Mouse (Mus musculus): ENCODE results near the gene Cfap45. TPM values are rescaled to one million over a fixed set of nuclear protein-coding genes. Genes with fewer than 3 reads are reported as not detected.

The Cfap45 gene
- total RNA-seq, 2 experiments from 2014 or later: 3.6 to 3.7 TPM

DNA sequence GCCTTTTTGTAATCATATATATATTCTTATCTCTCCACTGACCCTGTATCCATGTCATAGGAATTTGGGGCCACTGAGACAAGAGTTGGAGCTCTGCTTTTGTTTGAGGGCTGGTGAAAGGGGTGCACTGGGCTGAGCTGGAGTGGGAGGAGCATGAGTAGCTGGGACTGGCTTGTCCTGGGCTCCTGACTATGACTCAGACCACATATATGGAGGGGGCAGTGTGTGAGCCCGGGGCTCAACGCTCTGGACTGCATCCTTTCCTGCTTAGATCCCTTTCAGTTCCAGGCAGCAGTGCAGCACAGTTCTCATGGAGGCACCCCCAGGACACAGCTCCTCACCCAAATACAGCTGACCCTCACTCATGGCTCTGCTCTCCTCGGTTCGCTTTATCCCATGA lies 25.5 kb downstream of the Cfap45 start:
- DNase-seq (ENCODE audit: low spot score in 2 of 2): no peak
- intact Hi-C loops (cut with DNase I): no loop called here

DNA sequence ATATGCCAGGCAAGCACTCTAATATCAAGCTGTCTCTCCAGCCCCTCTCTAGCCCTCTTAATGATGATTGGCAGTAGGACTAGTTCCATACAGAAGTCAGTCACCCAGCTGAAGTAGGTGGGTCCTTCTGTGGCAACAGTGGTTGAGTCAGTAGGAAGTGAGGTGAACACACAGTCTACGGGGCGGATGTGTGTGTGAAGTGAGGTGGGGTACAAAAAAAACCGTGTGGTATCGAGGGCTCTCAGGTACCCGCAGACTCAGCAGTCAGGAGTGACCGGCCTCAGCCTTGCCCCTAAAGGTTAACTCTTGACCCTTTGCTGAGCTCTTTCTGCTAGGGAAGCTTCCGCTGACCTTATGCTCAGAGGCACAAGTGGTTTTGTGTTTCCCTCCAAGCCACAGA lies 27.9 kb downstream of the Cfap45 start:
- intact Hi-C loops (cut with DNase I): no loop called here
- no peak for DNase-seq (ENCODE audit: low spot score in 2 of 2)

DNA sequence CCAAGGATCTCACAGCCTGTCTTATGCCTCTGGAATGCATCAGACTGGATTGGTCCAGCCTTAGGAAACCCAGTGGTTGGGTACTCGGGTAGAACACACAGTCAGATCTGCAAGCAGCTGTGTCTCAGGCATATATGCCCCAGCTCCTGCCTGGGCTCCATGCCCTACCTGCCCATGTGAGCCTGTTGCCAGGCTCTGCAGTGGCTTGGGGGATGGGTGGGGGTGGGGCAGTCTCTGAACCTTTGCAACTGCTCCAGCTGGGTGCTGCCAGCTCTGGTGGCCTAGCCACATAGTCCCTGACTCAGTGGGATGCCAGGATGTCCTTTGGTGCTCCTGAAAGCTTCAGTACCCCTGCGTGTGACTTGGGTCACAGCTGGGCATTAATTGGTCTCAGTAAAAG lies 28.7 kb downstream of the Cfap45 start:
- intact Hi-C loops (cut with DNase I): no loop called here
- no peak for DNase-seq (ENCODE audit: low spot score in 2 of 2)

DNA sequence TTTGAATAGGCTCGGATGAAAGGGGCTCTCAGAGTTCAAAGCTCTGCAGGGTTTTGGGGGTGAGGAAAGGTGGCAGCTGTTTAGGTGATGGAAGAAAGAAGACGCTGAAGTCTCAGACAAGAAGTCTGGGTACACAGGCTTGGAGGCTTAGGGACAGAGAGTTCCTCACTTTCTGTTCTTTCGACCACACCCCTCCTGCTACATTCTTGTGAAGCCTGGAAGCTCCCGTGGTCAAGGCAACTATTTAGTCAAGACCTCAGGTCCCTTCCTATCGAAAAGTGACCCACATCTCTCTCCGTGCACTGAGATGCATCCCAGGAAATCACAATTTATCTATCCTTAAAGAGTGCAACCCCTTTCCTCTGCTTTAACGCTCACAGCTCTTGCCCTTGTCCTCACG lies 29.1 kb downstream of the Cfap45 start:
- no peak for DNase-seq (ENCODE audit: low spot score in 2 of 2)
- intact Hi-C loops (cut with DNase I): no loop called here

DNA sequence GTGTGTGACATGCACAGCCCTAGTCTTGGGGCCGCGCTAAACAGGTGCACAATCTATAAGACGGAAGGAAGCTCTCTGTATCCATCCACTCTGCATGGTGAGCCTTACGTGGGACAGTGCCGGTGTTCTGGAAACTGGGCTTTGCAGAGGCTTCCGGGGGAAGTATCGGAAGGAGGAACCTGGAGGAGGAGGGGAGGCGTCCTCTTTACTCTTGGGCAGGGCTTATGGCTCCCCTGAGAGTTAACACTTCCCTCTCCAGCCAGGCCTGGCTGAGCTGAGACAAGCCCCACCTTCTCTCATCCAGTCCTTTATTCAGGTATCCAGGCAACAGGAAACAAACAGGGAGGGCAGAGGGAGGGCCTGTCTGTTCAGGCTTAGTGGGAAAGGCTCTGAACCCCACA lies 29.9 kb downstream of the Cfap45 start:
- intact Hi-C loops (cut with DNase I): no loop called here

DNA sequence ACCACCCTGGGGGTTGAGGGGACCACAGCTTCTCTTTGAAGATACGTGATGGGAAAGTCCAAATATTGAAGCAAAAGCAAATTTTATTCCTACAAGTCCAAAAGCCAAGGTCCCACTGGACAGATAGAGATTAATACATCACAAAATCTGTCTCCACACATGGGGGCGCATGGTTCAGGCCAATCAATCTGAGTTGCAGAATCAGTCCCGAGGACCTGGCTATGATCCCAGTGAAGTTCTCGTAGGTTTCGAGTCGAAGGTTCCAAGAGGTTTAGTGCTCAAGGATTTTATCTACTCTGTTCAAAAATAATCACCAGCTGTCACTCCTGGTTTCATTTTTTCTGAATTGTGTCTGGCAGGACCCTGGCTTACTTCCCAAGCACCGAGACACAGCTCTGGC lies 30.4 kb downstream of the Cfap45 start:
- DNase-seq (ENCODE audit: low spot score in 2 of 2): no peak
- intact Hi-C loops (cut with DNase I): no loop called here

More for the DNA sequence above, 29.9 kb downstream of the Cfap45 start:
- peak; percentile 52 to 64 for DNase-seq (ENCODE audit: low spot score in 2 of 2)

DNA sequence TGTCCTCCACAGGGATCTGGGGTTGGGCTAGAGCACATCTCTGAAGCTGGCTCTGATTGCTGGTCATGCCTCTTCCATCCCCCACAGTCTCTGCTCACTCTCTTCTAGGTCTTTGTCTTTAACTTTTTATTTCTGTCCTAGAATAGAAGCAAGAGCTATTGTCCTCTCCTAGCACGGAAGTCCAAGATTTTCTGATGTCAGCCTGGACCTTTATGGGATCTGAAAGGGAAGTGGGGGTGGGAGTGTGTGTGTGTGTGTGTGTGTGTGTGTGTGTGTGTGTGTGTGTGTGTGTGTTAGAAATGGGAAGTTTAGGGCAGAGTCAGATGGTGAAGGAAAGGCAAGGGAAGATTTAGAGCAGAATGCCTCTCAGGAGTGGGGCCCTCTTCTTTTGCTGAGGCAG lies 32.0 kb downstream of the Cfap45 start:
- DNase-seq (ENCODE audit: low spot score in 2 of 2): no peak
- intact Hi-C loops (cut with DNase I): no loop called here

DNA sequence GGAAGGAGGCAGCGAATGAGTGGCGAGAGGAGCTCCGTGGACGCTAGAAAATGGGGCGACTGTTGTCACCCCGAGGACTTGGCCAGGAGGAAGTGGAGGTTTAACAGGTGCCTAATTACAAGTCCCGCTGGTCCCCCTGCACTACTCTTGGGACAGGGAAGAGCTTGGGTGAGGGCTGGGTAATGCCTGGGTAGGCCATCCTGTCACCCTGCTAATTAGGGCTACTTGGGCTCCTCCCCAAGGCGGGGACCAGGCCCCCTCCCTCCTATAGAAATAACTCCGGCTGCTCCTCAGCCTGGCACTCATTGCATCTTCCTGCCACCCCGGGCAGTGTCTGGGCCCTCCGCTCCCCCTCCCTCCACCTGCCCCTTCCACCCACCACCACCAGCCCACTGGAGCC lies 35.0 kb downstream of the Cfap45 start, which contains the start of gene Vsig8:
Gene Vsig8, plus strand, starts transcription at position 301 of the 400 bp plus-strand sequence.
- DNase-seq (ENCODE audit: low spot score in 2 of 2): no peak
- intact Hi-C loops (cut with DNase I): no loop called here

DNA sequence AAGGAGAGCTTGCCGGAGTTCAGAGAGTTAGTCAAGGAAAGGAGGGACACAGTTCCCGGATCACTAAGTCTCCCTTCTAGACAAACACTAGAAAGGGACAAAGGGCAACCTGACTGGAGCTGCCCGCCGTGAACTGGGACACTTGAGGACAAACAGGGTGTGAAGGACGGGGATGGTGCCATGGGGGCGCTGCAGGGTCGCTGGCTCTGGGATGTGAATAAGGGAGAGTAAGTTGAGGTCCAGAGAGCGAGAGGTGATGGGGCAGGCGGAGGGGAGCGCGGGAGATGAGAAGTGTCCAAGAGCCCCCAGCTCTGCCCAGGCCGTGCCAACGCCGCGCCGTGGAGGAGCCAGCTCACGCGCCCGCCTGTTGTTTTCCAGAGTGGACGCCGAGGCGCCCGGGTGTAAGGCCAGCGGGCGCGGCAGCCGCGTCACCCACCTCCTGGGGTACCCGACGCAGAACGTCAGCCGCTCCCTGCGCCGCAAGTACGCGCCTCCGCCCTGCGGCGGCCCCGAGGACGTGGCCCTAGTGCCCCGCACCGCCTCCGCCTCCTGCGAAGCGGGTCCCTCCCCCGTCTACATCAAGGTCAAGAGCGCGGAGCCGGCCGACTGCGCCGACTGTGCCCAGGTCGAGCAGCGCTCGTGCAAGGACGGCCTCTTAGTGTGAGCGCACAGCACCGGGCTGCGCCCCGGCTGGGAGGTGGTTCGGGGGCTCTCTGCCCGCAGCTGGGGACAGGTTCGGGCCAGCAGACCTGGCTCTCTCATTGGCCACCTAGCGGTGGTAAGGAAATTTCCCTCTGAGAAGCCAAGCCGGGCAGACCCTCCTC lies 42.3 kb downstream of the Cfap45 start:
- peak; percentile 29 to 57 for DNase-seq (ENCODE audit: low spot score in 2 of 2)
- intact Hi-C loops (cut with DNase I): loop anchor here (2.0 kb wide), 1 partner anchor 34 kb away; no protein-coding TSS in a partner anchor

DNA sequence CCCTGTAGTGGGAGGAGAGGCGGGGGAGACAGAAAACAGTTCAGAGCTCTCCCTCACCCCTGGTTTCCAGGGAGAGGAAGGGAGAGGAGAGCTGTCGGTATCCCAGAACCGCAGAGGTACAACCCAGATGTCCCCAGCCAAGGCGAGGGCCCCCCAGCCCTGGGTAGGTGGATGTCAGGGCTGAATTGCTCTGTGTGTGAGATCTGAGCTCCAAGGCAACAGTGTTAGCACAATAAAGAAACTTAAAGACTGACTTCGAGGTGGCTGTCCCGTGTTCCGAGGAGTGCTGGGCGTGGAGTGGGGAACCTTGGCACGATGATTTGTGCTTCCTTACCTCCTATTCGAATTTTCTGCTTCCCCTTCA lies 42.8 kb downstream of the Cfap45 start:
- intact Hi-C loops (cut with DNase I): loop anchor here (2.0 kb wide), 1 partner anchor 35 kb away; no protein-coding TSS in a partner anchor
- no peak for DNase-seq (ENCODE audit: low spot score in 2 of 2)

DNA sequence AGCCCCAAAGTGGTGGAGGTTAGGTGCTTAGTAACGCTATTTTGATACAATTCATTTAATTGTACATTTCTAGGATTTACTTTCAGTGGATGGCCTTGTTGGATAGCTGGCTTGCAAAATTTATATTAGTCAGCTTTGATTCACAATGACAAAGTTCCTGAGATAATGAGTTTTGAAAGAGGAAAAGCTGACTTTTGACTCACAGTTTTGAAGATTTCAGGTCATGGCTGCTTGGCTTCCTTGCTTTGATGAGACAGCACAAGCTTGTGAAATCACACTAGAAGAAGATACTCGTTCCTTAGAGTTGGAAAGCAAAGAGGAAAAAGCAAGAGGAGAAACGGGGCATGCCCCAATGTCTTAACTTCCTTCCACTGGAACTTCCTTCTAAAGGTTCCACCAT lies 45.5 kb downstream of the Cfap45 start:
- intact Hi-C loops (cut with DNase I): no loop called here
- DNase-seq (ENCODE audit: low spot score in 2 of 2): no peak

DNA sequence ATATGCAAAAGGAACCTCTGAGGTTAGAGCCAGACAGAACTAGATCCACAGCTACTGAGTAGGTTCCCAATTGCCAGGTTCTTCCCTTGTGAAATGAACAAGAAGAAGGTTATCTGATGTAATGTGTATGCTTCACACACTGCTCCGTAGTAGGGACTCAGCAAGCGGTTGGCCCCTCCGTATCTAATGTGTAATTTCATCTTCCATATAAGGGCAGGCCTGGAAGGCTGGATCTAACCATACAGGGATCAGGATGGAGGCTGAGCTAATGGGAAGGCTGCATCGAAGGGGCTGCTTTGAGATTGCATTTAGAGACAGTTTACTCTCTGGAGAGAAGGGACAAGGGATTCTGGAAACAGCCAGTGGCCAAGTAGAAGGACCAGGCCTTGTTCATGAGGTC lies 47.2 kb downstream of the Cfap45 start:
- DNase-seq (ENCODE audit: low spot score in 2 of 2): no peak
- intact Hi-C loops (cut with DNase I): no loop called here

DNA sequence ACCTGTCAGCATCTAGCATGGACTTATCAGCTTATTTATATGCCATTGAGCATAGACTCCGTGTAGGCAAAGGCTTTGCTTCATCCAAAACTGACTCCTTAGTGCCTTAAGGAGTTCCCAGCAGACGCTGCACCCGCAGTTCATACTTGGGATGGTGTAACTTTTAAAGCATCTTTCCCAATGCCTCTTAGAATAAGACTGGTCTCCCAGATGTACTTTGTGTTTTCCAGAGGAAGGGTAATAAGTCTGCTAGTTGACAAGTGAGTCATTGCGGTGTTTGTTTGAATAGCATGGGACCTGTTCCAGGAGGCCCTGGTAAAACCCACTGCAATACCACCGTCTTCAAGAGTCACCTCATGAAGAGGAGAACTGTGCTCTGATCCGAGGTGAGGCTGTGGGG lies 59.5 kb downstream of the Cfap45 start:
- no peak for DNase-seq (ENCODE audit: low spot score in 2 of 2)
- intact Hi-C loops (cut with DNase I): no loop called here

DNA sequence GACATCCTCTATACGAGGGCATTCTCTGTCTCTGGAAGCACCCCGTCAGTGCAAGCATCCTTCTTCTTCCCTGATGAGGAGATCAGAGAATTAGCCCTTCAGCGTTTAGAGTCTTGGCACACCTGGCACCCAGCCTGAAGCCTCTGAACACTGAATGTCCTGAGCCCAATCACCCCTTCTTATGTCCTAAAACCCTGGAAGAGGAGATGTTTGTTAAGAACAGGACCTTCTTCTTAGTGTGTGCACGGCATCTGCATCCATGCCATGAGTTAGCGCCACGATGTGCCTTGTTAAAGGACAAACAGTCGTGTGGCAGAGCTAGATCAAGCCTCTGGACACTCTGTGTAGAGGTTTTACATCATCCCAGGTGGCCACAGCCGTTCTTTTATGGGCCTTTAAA lies 61.8 kb downstream of the Cfap45 start:
- no peak for DNase-seq (ENCODE audit: low spot score in 2 of 2)
- intact Hi-C loops (cut with DNase I): no loop called here

DNA sequence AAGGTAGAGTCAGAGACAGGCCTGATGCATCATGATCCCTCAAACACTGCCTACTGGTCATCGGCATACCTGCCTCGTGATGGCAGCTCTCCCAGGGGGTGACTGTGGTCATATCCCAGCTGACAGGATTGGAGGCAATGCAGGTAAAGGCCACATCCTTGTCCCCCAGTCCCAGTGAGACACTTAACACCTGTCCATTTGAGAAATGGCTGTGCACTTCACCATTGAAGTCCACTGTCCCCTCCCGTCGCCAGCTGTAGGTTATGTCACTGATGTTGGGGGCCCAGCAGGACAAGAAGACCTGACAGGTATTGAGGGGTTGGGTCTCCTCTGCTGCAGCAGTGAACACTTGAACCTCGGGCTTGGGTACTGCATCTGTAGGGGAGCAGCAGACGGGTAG lies 63.7 kb downstream of the Cfap45 start:
- no peak for DNase-seq (ENCODE audit: low spot score in 2 of 2)
- intact Hi-C loops (cut with DNase I): no loop called here

DNA sequence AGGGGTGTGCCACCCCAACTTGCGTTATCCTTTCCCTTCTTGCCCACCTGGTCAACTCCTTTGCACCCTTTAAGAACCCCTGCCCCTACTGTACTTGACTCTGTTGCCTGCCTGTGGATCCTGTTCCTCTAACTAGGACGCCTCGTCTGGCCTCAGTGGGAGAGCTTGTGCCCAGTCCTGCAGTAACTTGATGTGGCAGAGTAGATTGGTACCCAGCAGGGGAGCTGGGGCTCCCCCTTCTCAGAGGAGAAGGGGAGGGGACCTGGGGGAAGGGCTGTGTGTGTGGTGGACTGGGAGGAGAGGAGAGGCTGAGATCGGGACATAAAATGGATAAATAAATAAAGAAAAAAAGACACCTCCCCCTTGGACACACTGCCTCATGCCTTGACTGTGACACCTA lies 64.4 kb downstream of the Cfap45 start:
- no peak for DNase-seq (ENCODE audit: low spot score in 2 of 2)
- intact Hi-C loops (cut with DNase I): no loop called here

DNA sequence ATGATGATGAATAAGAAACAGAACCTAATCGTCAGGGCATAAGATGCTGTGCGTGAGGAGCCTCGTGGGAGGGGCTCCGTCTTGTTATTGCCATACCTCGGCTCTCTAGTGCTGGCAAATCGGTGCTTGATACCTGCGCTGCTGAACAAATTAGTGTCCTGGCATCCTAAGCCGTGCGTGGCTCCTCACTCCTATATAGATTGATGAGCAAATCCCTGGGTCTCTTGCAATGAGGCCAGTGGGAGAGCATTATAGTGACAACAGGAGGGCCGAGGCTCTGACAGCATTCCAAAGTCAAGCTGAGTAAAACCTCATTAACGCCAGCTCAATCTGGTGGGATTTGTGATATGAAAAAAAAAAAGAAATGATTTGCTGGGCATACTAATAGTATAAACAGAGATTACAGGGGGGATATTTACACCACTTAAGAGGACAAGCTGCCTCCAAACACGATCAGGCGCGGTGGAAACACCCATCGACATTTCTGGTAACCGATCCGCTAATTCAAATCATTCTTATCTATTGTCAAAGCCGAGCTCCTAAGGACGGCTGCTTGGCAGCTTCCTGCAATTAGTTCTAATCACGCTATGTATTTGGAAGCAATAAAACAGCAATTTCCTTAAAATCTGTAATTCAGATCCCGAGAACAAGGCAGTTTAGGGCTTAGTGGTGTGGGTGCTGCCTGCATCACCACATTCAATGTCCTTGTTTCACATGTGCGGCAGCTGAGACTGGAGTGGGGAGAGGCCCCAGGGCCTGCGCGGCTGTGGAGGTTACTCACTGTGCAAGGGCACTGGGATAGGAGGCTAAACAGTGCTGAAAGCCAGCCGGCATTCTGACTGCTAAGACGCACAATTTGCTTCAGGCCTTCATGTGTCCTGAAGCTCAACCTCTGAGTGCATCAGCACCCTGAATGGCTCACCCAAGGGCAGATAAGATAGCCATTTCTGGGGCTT lies 65.3 kb downstream of the Cfap45 start:
- intact Hi-C loops (cut with DNase I): no loop called here
- no peak for DNase-seq (ENCODE audit: low spot score in 2 of 2)

DNA sequence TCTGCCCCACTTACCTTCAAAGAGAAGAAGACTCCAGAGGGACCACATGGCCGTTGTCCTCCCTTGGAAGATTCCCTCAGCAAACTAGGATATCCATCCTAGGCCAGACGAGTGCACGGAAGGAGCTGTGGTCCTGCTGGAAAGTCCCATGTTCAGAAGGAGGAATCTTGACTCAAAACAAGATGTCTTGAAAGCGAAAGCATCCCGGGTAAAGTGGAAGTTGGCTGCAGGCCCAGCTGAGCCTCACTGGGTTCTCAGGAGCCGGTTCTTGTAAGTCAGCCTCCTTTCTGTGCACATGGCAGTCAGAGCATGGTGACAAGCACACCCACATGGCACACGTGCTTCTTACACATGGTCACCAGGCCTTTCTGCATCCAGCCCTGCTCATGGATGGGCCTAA lies 69.8 kb downstream of the Cfap45 start, which contains the start of gene Slamf8:
Gene Slamf8, minus strand, starts transcription at position 184 of the 400 bp plus-strand sequence.
- intact Hi-C loops (cut with DNase I): no loop called here
- DNase-seq (ENCODE audit: low spot score in 2 of 2): peak; percentile 21 to 39

DNA sequence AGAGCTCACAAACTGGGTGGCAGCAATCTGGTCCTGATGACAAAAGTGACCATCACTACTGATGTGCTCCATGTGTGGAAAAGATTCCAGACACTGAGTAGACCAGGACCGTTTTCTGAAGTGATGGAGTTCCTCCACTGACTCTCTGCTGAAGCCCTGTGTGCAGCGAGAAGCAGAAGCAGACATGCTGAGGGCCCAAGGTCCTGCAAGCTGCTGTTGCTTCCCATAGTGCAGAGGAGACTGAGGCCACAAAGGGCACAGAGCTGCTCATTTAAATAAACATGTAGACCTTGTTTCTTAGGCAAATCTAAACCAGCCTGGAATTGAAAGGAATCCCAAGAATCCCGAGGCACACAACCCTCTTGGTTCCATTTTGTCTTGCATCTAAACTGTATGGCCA lies 72.7 kb downstream of the Cfap45 start:
- intact Hi-C loops (cut with DNase I): no loop called here
- no peak for DNase-seq (ENCODE audit: low spot score in 2 of 2)

DNA sequence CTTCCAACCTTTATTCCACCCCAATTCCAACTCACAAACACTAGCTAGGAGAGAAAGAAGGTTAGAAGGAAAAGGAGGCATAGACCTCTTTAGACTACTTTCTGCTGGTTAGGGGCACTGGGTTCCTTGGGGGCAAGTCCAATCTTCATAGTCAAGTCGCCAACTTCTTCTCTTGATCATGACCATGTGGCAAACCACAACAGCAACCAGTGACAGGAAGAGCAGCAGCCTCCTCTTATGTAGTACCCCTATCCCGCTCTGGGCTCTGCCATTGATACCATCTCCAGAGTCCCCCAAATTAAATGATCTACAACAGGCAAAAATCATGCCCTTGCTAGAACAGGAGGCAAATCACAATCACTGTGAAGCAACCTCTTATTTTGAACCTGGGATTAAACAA lies 73.4 kb downstream of the Cfap45 start:
- intact Hi-C loops (cut with DNase I): no loop called here
- DNase-seq (ENCODE audit: low spot score in 2 of 2): no peak
